Mouse (Mus musculus): Measurements from ENCODE around the gene Incenp. TPM values are rescaled to one million over a fixed set of nuclear protein-coding genes. Genes with fewer than 3 reads are reported as not detected.
"Not testable (repeated sequence)": the region's sequence is repeated elsewhere in the genome, so short reads cannot be mapped to it uniquely, and the experiment has no call there.

Incenp gene
- polyA plus RNA-seq, 1 experiment: 39.0 TPM

- H3K79me2 ChIP-seq (ENCODE audit: control insufficient read depth, insufficient read depth): peaks cover 12% of the 10 kb centered on the region
- no peak for TF ChIP-seq E2F4 (IDR thresholded peaks at IDR 0.05; ENCODE audit: insufficient read depth)
- H3K36me3 ChIP-seq (ENCODE audit: control insufficient read depth, insufficient read depth): peaks cover 47% of the 10 kb centered on the region
These were observed 21.0 kb downstream of the Incenp start for GRCm38 (mm10) chr19:9878186-9878835.

GRCm38 (mm10) chr19:9865466-9865865, 33.9 kb downstream of the Incenp start:
- Histone ChIP-seq H3K4me2 (ENCODE audit: low read depth) (no peak overlapping the region), H3K27me3 (ENCODE audit: control insufficient read depth, insufficient read depth, insufficient read length) (no peaks in the 10 kb centered on the region), H3K36me3 (ENCODE audit: control insufficient read depth, insufficient read depth) (peaks cover 3% of the 10 kb centered on the region), H3K4me3 (no peak overlapping the region), H3ac (ENCODE audit: control insufficient read depth, insufficient read length) (no peak overlapping the region), H3K79me2 (ENCODE audit: control insufficient read depth, insufficient read depth) (no peaks in the 10 kb centered on the region)
- TF ChIP-seq POLR2A (IDR thresholded peaks at IDR 0.05; ENCODE audit: insufficient read length, low read depth): no peak
- no peak for TF ChIP-seq MAX (IDR thresholded peaks at IDR 0.05; ENCODE audit: low read depth)

More at GRCm38 (mm10) chr19:9878186-9878835, 21.0 kb downstream of the Incenp start:
- H3K27me3 ChIP-seq (ENCODE audit: control insufficient read depth, insufficient read depth, insufficient read length): no peaks in the 10 kb centered on the region
- H3K4me2 ChIP-seq (ENCODE audit: low read depth): no peak overlapping the region
- H3ac ChIP-seq (ENCODE audit: control insufficient read depth, insufficient read length): no peak overlapping the region
- no peak overlapping the region for H3K4me3 ChIP-seq

- Histone ChIP-seq H3K4me3 (no peak overlapping the region), H3K4me2 (ENCODE audit: low read depth) (no peak overlapping the region), H3K36me3 (ENCODE audit: control insufficient read depth, insufficient read depth) (peaks cover 3% of the 10 kb centered on the region), H3K27me3 (ENCODE audit: control insufficient read depth, insufficient read depth, insufficient read length) (no peaks in the 10 kb centered on the region), H3ac (ENCODE audit: control insufficient read depth, insufficient read length) (no peak overlapping the region), H3K79me2 (ENCODE audit: control insufficient read depth, insufficient read depth) (no peaks in the 10 kb centered on the region)
- TF ChIP-seq USF1 (IDR thresholded peaks at IDR 0.05; ENCODE audit: low read depth): no peak
- no peak for TF ChIP-seq SRF (IDR thresholded peaks at IDR 0.05; ENCODE audit: control insufficient read depth, insufficient read length, low read depth)
- TF ChIP-seq MAX (IDR thresholded peaks at IDR 0.05; ENCODE audit: low read depth): no peak
- no peak for TF ChIP-seq TCF12 (IDR thresholded peaks at IDR 0.05; ENCODE audit: insufficient read depth, poor library complexity, severe bottlenecking)
- no peak for TF ChIP-seq POLR2AphosphoS2 (IDR thresholded peaks at IDR 0.05; ENCODE audit: insufficient read length, low read depth)
- TF ChIP-seq REST (IDR thresholded peaks at IDR 0.05; ENCODE audit: insufficient read depth, insufficient read length): no peak
- TF ChIP-seq TCF3 (IDR thresholded peaks at IDR 0.05; ENCODE audit: insufficient read length, low read depth): no peak
- TF ChIP-seq E2F4 (IDR thresholded peaks at IDR 0.05; ENCODE audit: insufficient read depth): no peak
- no peak for TF ChIP-seq POLR2A (IDR thresholded peaks at IDR 0.05; ENCODE audit: insufficient read length, low read depth)
- TF ChIP-seq MYOG (IDR thresholded peaks at IDR 0.05; ENCODE audit: control insufficient read depth in 1 of 3, insufficient read depth in 1 of 3, insufficient read length in 2 of 3, low read depth in 2 of 3): no peak
- TF ChIP-seq MYOD1 (IDR thresholded peaks at IDR 0.05; ENCODE audit: control insufficient read depth in 1 of 3, insufficient read length in 2 of 3, low read depth in 2 of 3): no peak
These were observed 34.5 kb downstream of the Incenp start for GRCm38 (mm10) chr19:9864856-9865255.

GRCm38 (mm10) chr19:9860821-9861220, 38.5 kb downstream of the Incenp start:
- not testable (repeated sequence) for H3K27me3 ChIP-seq (ENCODE audit: control insufficient read depth, insufficient read depth, insufficient read length); H3K4me2 ChIP-seq (ENCODE audit: low read depth); H3ac ChIP-seq (ENCODE audit: control insufficient read depth, insufficient read length); H3K4me3 ChIP-seq; H3K36me3 ChIP-seq (ENCODE audit: control insufficient read depth, insufficient read depth); H3K79me2 ChIP-seq (ENCODE audit: control insufficient read depth, insufficient read depth)

- not testable (repeated sequence) for H3K36me3 ChIP-seq (ENCODE audit: control insufficient read depth, insufficient read depth); H3K79me2 ChIP-seq (ENCODE audit: control insufficient read depth, insufficient read depth); H3ac ChIP-seq (ENCODE audit: control insufficient read depth, insufficient read length); H3K27me3 ChIP-seq (ENCODE audit: control insufficient read depth, insufficient read depth, insufficient read length); H3K4me2 ChIP-seq (ENCODE audit: low read depth); H3K4me3 ChIP-seq
These were observed 49.8 kb downstream of the Incenp start for GRCm38 (mm10) chr19:9849368-9850075.

GRCm38 (mm10) chr19:9847262-9847661, 52.1 kb downstream of the Incenp start, which contains the start of gene Scgb2a2:
Scgb2a2 (plus strand) TSS chr19:9847562.
- Histone ChIP-seq H3ac (ENCODE audit: control insufficient read depth, insufficient read length) (no peak within 1 kb of the TSS), H3K4me3 (no peak within 1 kb of the TSS), H3K27me3 (ENCODE audit: control insufficient read depth, insufficient read depth, insufficient read length) (no peaks in the 10 kb centered on the region), H3K4me2 (ENCODE audit: low read depth) (no peak within 1 kb of the TSS), H3K79me2 (ENCODE audit: control insufficient read depth, insufficient read depth) (no peaks in the 10 kb centered on the region), H3K36me3 (ENCODE audit: control insufficient read depth, insufficient read depth) (no peaks in the 10 kb centered on the region)
- no peak for TF ChIP-seq MAX (IDR thresholded peaks at IDR 0.05; ENCODE audit: low read depth)
- TF ChIP-seq POLR2AphosphoS2 (IDR thresholded peaks at IDR 0.05; ENCODE audit: insufficient read length, low read depth): no peak
- TF ChIP-seq POLR2A (IDR thresholded peaks at IDR 0.05; ENCODE audit: insufficient read length, low read depth): no peak
- TF ChIP-seq SRF (IDR thresholded peaks at IDR 0.05; ENCODE audit: control insufficient read depth, insufficient read length, low read depth): no peak
- no peak for TF ChIP-seq USF1 (IDR thresholded peaks at IDR 0.05; ENCODE audit: low read depth)
- TF ChIP-seq TCF3 (IDR thresholded peaks at IDR 0.05; ENCODE audit: insufficient read length, low read depth): no peak
- no peak for TF ChIP-seq E2F4 (IDR thresholded peaks at IDR 0.05; ENCODE audit: insufficient read depth)
- TF ChIP-seq MYOD1 (IDR thresholded peaks at IDR 0.05; ENCODE audit: control insufficient read depth in 1 of 3, insufficient read length in 2 of 3, low read depth in 2 of 3): no peak
- no peak for TF ChIP-seq MYOG (IDR thresholded peaks at IDR 0.05; ENCODE audit: control insufficient read depth in 1 of 3, insufficient read depth in 1 of 3, insufficient read length in 2 of 3, low read depth in 2 of 3)
- TF ChIP-seq REST (IDR thresholded peaks at IDR 0.05; ENCODE audit: insufficient read depth, insufficient read length): no peak
- TF ChIP-seq CEBPB (IDR thresholded peaks at IDR 0.05; ENCODE audit: insufficient read depth, poor library complexity, severe bottlenecking): no peak
- TF ChIP-seq TCF12 (IDR thresholded peaks at IDR 0.05; ENCODE audit: insufficient read depth, poor library complexity, severe bottlenecking): no peak
